Mouse (Mus musculus) thymus, postnatal 0 days (tissue): ENCODE results near the gene Glmn. TPM values are rescaled to one million over a fixed set of nuclear protein-coding genes. Genes with fewer than 3 reads are reported as not detected.

Source experiments
- DNase-seq: peaks from one replicate; pipeline ENCODE4 v3.0.0-alpha.2; 2015; ENCODE audit warnings: low spot score
- polyA plus RNA-seq: library from polyadenylated mRNA; unstranded; fragments of >200 nt; fragmentation: Nextera tagmentation; extraction: Ambion mirVana; gene quantifications from 2 replicates; pipeline ENCODE4 v1.2.1, GENCODE M21; 2015

The Glmn gene
- polyA plus RNA-seq, 1 experiment from 2014 or later: 28.4 TPM

- no peak for DNase-seq
Measured at GRCm38 (mm10) chr5:107518602-107519001, 79.1 kb downstream of the Glmn start.

- DNase-seq: no peak
Measured at GRCm38 (mm10) chr5:107516087-107516486, 81.6 kb downstream of the Glmn start.

GRCm38 (mm10) chr5:107515453-107515852, 82.2 kb downstream of the Glmn start:
- no peak for DNase-seq

GRCm38 (mm10) chr5:107513583-107513982, 84.1 kb downstream of the Glmn start:
- peak; percentile 91 for DNase-seq

- DNase-seq: no peak
Measured at GRCm38 (mm10) chr5:107511326-107511725, 86.4 kb downstream of the Glmn start.

- DNase-seq: no peak
Measured at GRCm38 (mm10) chr5:107510503-107510902, 87.2 kb downstream of the Glmn start.

- no peak for DNase-seq
Measured at GRCm38 (mm10) chr5:107507321-107507720, 90.4 kb downstream of the Glmn start, which contains the start of gene Gm42669. TSS of gene Gm42669 (plus strand) at chr5:107507621.

- no peak for DNase-seq
Measured at GRCm38 (mm10) chr5:107500741-107501140, 96.9 kb downstream of the Glmn start.

GRCm38 (mm10) chr5:107499891-107500535, 97.7 kb downstream of the Glmn start:
- DNase-seq: no peak

Other genes with a start within 250 kb of the Glmn start
- gene Ephx4, start 195.2 kb downstream of the Glmn start, polyA plus RNA-seq: 1.6 and 2.3 TPM in 2 replicates
- not detected in 2 replicates for gene Lpcat2b, start 166.3 kb downstream of the Glmn start, polyA plus RNA-seq
- gene Btbd8, start 159.9 kb downstream of the Glmn start, polyA plus RNA-seq: 10.0 and 10.8 TPM in 2 replicates
- 0.09 and 0.27 TPM in 2 replicates for gene Gm42669, start 90.3 kb downstream of the Glmn start, polyA plus RNA-seq
- 0.03 and 0.09 TPM in 2 replicates for gene 1700028K03Rik, start 63.2 kb downstream of the Glmn start, polyA plus RNA-seq
- 20.2 and 22.7 TPM in 2 replicates for gene Rpap2, start 515 bp downstream of the Glmn start, polyA plus RNA-seq
- 39.4 and 42.8 TPM in 2 replicates for gene Gfi1, start 128.1 kb upstream of the Glmn start, polyA plus RNA-seq
- gene Ube2d2b, start 232.2 kb upstream of the Glmn start, polyA plus RNA-seq: 0.08 TPM in 1 of 2 replicates, not detected in the other